Mouse (Mus musculus) myocyte (in vitro differentiated cells): ENCODE measurements at regions not wholly inside any gene's neighbourhood (a gene's known extent, or its start where the extent isn't known, plus 50 kb on each side); places are given as distances from the start of the nearest gene placed in this dataset.

Source experiments
- H3K27me3 ChIP-seq: one replicate; pipeline ENCODE4 v1.6.1; 2011; ENCODE audit not compliant: control insufficient read depth, insufficient read depth, insufficient read length
- H3K36me3 ChIP-seq: one replicate; pipeline ENCODE4 v1.6.1; 2011; ENCODE audit not compliant: control insufficient read depth, insufficient read depth
- H3K4me2 ChIP-seq: one replicate; pipeline ENCODE4 v1.6.1; 2011; ENCODE audit warnings: low read depth, control low read depth
- H3K4me3 ChIP-seq: one replicate; pipeline ENCODE4 v1.5.1; 2011; ENCODE audit warnings: mild to moderate bottlenecking, control low read depth, moderate library complexity
- H3K79me2 ChIP-seq: one replicate; pipeline ENCODE4 v1.6.1; 2011; ENCODE audit not compliant: control insufficient read depth, insufficient read depth
- H3ac ChIP-seq: one replicate; pipeline ENCODE4 v1.6.1; 2011; ENCODE audit not compliant: control insufficient read depth, insufficient read length
- CEBPB ChIP-seq: IDR thresholded peaks from 2 replicates; pipeline ENCODE4 v1.6.1; 2011; ENCODE audit warnings: mild to moderate bottlenecking, moderate library complexity; ENCODE audit not compliant: poor library complexity, insufficient read depth, severe bottlenecking
- E2F4 ChIP-seq: IDR thresholded peaks from one replicate; pipeline ENCODE4 v1.6.1; 2011; ENCODE audit warnings: mild to moderate bottlenecking, control low read depth, moderate library complexity; ENCODE audit not compliant: insufficient read depth
- MAX ChIP-seq: IDR thresholded peaks from one replicate; pipeline ENCODE4 v1.6.1; 2011; ENCODE audit warnings: low read depth, mild to moderate bottlenecking, control low read depth
- MYOD1 ChIP-seq, 3 experiments: IDR thresholded peaks; one replicate each; pipeline ENCODE4 v1.6.1; 2011; ENCODE audit warnings: control low read depth in 2 of 3, low read depth in 2 of 3, mild to moderate bottlenecking in 2 of 3, moderate library complexity in 1 of 3; ENCODE audit not compliant: insufficient read length in 2 of 3, control insufficient read depth in 1 of 3
- MYOG ChIP-seq, 3 experiments: IDR thresholded peaks; one replicate each; pipeline ENCODE4 v1.6.1; 2011; ENCODE audit warnings: control low read depth in 2 of 3, low read depth in 2 of 3, mild to moderate bottlenecking in 2 of 3; ENCODE audit not compliant: insufficient read length in 2 of 3, control insufficient read depth in 1 of 3, insufficient read depth in 1 of 3
- POLR2A ChIP-seq: IDR thresholded peaks from one replicate; pipeline ENCODE4 v1.6.1; 2011; ENCODE audit warnings: low read depth, mild to moderate bottlenecking, control low read depth, moderate library complexity; ENCODE audit not compliant: insufficient read length
- POLR2AphosphoS2 ChIP-seq: IDR thresholded peaks from one replicate; pipeline ENCODE4 v1.6.1; 2011; ENCODE audit warnings: low read depth, control low read depth; ENCODE audit not compliant: insufficient read length
- REST ChIP-seq: IDR thresholded peaks from one replicate; pipeline ENCODE4 v1.6.1; 2011; ENCODE audit warnings: mild to moderate bottlenecking, control low read depth, moderate library complexity; ENCODE audit not compliant: insufficient read depth, insufficient read length
- SRF ChIP-seq: IDR thresholded peaks from one replicate; pipeline ENCODE4 v1.6.1; 2011; ENCODE audit warnings: low read depth; ENCODE audit not compliant: control insufficient read depth, insufficient read length
- TCF12 ChIP-seq: IDR thresholded peaks from one replicate; pipeline ENCODE4 v1.6.1; 2011; ENCODE audit warnings: mild to moderate bottlenecking, control low read depth; ENCODE audit not compliant: poor library complexity, insufficient read depth, severe bottlenecking
- TCF3 ChIP-seq: IDR thresholded peaks from one replicate; pipeline ENCODE4 v1.6.1; 2011; ENCODE audit warnings: low read depth, control low read depth; ENCODE audit not compliant: insufficient read length
- USF1 ChIP-seq: IDR thresholded peaks from one replicate; pipeline ENCODE4 v1.6.1; 2011; ENCODE audit warnings: low read depth, mild to moderate bottlenecking, control low read depth, moderate library complexity

DNA sequence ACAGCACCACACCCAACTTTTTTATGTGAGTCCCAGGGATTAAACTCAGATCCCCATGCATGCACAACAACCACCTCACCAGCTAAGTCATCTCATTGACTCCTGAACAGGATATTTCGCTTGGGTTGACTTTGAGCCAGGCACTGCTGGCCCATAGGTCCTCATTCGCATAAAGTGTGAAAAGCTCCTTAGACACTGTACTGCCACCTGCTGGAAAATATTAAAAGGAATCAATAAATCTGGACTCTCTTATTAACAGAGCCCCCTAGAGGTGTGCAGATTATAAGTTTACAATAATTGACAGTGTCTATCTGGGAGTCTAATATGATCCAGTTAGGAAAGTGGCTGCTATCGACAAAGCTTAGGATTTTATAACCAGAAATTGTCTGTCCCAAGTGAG, 126.4 kb downstream of the Cyp26b1 start:
- H3K27me3 ChIP-seq, result no peaks in the 10 kb centered on the region
- H3K36me3 ChIP-seq, result no peaks in the 10 kb centered on the region
- H3K79me2 ChIP-seq, result no peaks in the 10 kb centered on the region
- H3K4me2 ChIP-seq, result no peak overlapping the region
- no peak for TF ChIP-seq MAX
- TF ChIP-seq POLR2AphosphoS2, result no peak
- TF ChIP-seq POLR2A, result no peak
- no peak for TF ChIP-seq TCF3
- no peak for TF ChIP-seq MYOG (IDR thresholded peaks at IDR 0.05; ENCODE audit: control insufficient read depth in 1 of 3, insufficient read depth in 1 of 3, insufficient read length in 2 of 3, low read depth in 2 of 3)
- no peak for TF ChIP-seq USF1
- TF ChIP-seq CEBPB, result no peak
- TF ChIP-seq REST, result no peak
- TF ChIP-seq MYOD1 (IDR thresholded peaks at IDR 0.05; ENCODE audit: control insufficient read depth in 1 of 3, insufficient read length in 2 of 3, low read depth in 2 of 3), result no peak
- H3K4me3 ChIP-seq, result no peak overlapping the region
- no peak overlapping the region for H3ac ChIP-seq

GRCm38 (mm10) chr6:84466223-84466622, 127.5 kb downstream of the Cyp26b1 start:
- no peaks in the 10 kb centered on the region for H3K79me2 ChIP-seq
- H3K4me3 ChIP-seq, result no peak overlapping the region
- TF ChIP-seq SRF, result no peak
- no peak for TF ChIP-seq MYOD1 (IDR thresholded peaks at IDR 0.05; ENCODE audit: control insufficient read depth in 1 of 3, insufficient read length in 2 of 3, low read depth in 2 of 3)
- TF ChIP-seq TCF3, result no peak
- TF ChIP-seq MAX, result no peak
- no peaks in the 10 kb centered on the region for H3K36me3 ChIP-seq
- no peak overlapping the region for H3K4me2 ChIP-seq
- no peak overlapping the region for H3ac ChIP-seq
- no peaks in the 10 kb centered on the region for H3K27me3 ChIP-seq

- Histone ChIP-seq H3K4me2 (no peak overlapping the region), H3K79me2 (no peaks in the 10 kb centered on the region), H3ac (no peak overlapping the region), H3K4me3 (no peak overlapping the region), H3K27me3 (no peaks in the 10 kb centered on the region), H3K36me3 (no peaks in the 10 kb centered on the region)
- no peak for TF ChIP-seq REST
Observed at GRCm38 (mm10) chr6:84465596-84465995, 128.1 kb downstream of the Cyp26b1 start.

DNA sequence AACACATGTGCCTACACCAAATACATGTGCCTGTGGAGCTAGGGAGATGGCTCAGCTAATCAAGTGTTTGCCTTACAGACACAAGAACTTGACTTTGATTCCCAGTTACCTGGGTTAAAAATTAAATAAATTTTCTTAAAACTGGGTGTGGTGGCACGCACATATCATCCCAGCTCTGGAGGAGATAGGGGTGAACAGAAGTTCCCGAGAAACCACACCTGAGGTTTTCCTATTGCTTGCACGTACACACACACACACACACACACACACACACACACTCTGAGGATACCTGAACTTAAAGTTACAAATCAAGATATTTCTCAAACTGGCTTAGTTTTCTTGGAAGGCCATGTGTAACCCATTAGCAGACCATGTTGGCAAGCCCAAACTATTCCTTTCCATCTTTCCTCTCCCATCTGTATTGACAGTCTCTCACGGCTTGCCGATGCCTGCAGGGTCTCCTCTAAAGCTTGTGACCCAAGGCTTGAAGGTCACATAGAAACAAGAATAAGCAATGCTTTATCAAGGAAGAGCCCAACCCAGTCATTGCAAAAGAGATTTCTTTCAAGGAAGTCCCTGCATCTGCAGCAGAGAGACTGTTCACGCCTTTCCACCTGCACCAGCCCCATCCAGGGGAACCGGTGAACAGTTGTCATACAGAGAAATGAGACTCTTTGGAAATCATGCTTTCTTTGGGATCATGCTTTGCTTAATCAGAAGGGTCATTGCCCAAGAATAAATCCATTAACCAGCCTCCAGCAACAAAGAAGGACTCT, 129.9 kb downstream of the Cyp26b1 start:
- H3K36me3 ChIP-seq, result no peaks in the 10 kb centered on the region
- TF ChIP-seq CEBPB (no peak), SRF (no peak), E2F4 (no peak), USF1 (no peak), MYOG (IDR thresholded peaks at IDR 0.05; ENCODE audit: control insufficient read depth in 1 of 3, insufficient read depth in 1 of 3, insufficient read length in 2 of 3, low read depth in 2 of 3) (no peak), MYOD1 (IDR thresholded peaks at IDR 0.05; ENCODE audit: control insufficient read depth in 1 of 3, insufficient read length in 2 of 3, low read depth in 2 of 3) (no peak), REST (no peak), TCF12 (no peak), MAX (no peak), POLR2A (no peak), POLR2AphosphoS2 (no peak), TCF3 (no peak)
- H3K27me3 ChIP-seq, result no peaks in the 10 kb centered on the region
- H3ac ChIP-seq, result no peak overlapping the region
- no peak overlapping the region for H3K4me3 ChIP-seq
- no peaks in the 10 kb centered on the region for H3K79me2 ChIP-seq
- H3K4me2 ChIP-seq, result no peak overlapping the region

DNA sequence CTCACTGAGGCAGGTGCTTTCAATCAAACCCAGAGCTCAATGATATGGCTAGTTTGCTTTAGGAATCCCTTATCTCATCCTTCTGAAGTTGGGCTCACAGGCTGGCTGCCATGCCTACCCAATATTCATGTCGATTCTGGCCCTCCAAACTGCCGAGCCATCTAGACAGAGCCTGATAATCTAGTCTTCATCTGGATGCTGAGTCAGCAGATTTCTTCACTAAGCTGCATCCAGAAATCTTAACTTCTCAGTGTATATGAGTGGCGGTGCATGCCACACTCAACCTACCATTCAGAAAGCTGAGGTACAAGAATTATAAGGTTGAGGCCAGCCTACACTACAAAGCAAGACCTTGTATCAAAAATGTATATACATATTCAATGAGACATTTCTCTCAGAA, 136.9 kb downstream of the Cyp26b1 start:
- no peak overlapping the region for H3K4me2 ChIP-seq
- no peak overlapping the region for H3ac ChIP-seq
- no peak overlapping the region for H3K4me3 ChIP-seq
- H3K79me2 ChIP-seq, result no peaks in the 10 kb centered on the region
- no peaks in the 10 kb centered on the region for H3K36me3 ChIP-seq
- TF ChIP-seq TCF12, result no peak
- TF ChIP-seq TCF3, result no peak
- no peak for TF ChIP-seq POLR2A
- TF ChIP-seq CEBPB, result no peak
- no peak for TF ChIP-seq MYOD1 (IDR thresholded peaks at IDR 0.05; ENCODE audit: control insufficient read depth in 1 of 3, insufficient read length in 2 of 3, low read depth in 2 of 3)
- H3K27me3 ChIP-seq, result peaks cover 6% of the 10 kb centered on the region

GRCm38 (mm10) chr6:84445093-84445492, 148.6 kb downstream of the Cyp26b1 start:
- H3K4me2 ChIP-seq, result no peak overlapping the region
- TF ChIP-seq USF1 (no peak), E2F4 (no peak), TCF12 (no peak), SRF (no peak), TCF3 (no peak), POLR2AphosphoS2 (no peak), POLR2A (no peak), REST (no peak), MYOD1 (IDR thresholded peaks at IDR 0.05; ENCODE audit: control insufficient read depth in 1 of 3, insufficient read length in 2 of 3, low read depth in 2 of 3) (no peak), CEBPB (no peak), MYOG (IDR thresholded peaks at IDR 0.05; ENCODE audit: control insufficient read depth in 1 of 3, insufficient read depth in 1 of 3, insufficient read length in 2 of 3, low read depth in 2 of 3) (no peak), MAX (no peak)
- no peaks in the 10 kb centered on the region for H3K36me3 ChIP-seq
- no peak overlapping the region for H3K4me3 ChIP-seq
- H3ac ChIP-seq, result no peak overlapping the region
- H3K27me3 ChIP-seq, result peaks cover 12% of the 10 kb centered on the region
- no peaks in the 10 kb centered on the region for H3K79me2 ChIP-seq
